Mouse (Mus musculus) neural tube, embryonic 15.5 days (tissue): Measurements from ENCODE around the gene Polr2l. TPM values are rescaled to one million over a fixed set of nuclear protein-coding genes. Genes with fewer than 3 reads are reported as not detected.

Experiments used
- ATAC-seq: fragments of 200-750 bp; cut with Nextera tagmentation; 2 replicates; pipeline ENCODE4 v1.8.0; 2017; ENCODE audit warnings: mild to moderate bottlenecking, moderate TSS enrichment, moderate library complexity; ENCODE audit not compliant: low FRiP score
- H3K27ac ChIP-seq: fragments of 300-500 bp; sonication (generic); replicated peaks from 2 replicates; pipeline ENCODE4 v1.5.1; 2015; ENCODE audit warnings: mild to moderate bottlenecking, inconsistent platforms
- H3K27me3 ChIP-seq: fragments of 300-500 bp; sonication (generic); replicated peaks from 2 replicates; pipeline ENCODE4 v1.6.1; 2015; ENCODE audit warnings: inconsistent platforms
- H3K36me3 ChIP-seq: fragments of 300-500 bp; sonication (generic); 2 replicates; pipeline ENCODE4 v1.6.1; 2015; ENCODE audit warnings: inconsistent platforms
- H3K4me1 ChIP-seq: fragments of 300-500 bp; sonication (generic); 2 replicates; pipeline ENCODE4 v1.6.1; 2015; ENCODE audit warnings: inconsistent platforms
- H3K4me2 ChIP-seq: fragments of 300-500 bp; sonication (generic); 2 replicates; pipeline ENCODE4 v1.6.1; 2015; ENCODE audit warnings: inconsistent platforms, mild to moderate bottlenecking, moderate library complexity
- H3K4me3 ChIP-seq: fragments of 300-500 bp; sonication (generic); replicated peaks from 2 replicates; pipeline ENCODE4 v1.5.1; 2015; ENCODE audit warnings: mild to moderate bottlenecking, inconsistent platforms
- H3K9ac ChIP-seq: fragments of 300-500 bp; sonication (generic); replicated peaks from 2 replicates; pipeline ENCODE4 v1.6.1; 2015; ENCODE audit warnings: mild to moderate bottlenecking, inconsistent platforms
- H3K9me3 ChIP-seq: fragments of 300-500 bp; sonication (generic); replicated peaks from 2 replicates; pipeline ENCODE4 v1.6.1; 2016; ENCODE audit warnings: inconsistent platforms
- WGBS: fragments of 180-500 bp; shearing (Covaris S2); methylation state at CpG from one replicate; pipeline ENCODE4 v1.1.7; 2015; ENCODE audit warnings: mixed read lengths; 5-methylcytosine and 5-hydroxymethylcytosine counted together
- polyA plus RNA-seq: library from polyadenylated mRNA; unstranded; fragments of >200 nt; fragmentation: Nextera tagmentation; extraction: Ambion mirVana; gene quantifications from 2 replicates; pipeline ENCODE4 v1.2.1, GENCODE M21; 2015

Gene Polr2l
- polyA plus RNA-seq, 1 experiment from 2014 or later = 89.8 TPM

GRCm38 (mm10) chr7:141426948-141427730 is 47.8 kb downstream of the Polr2l start:
- ATAC-seq = no peak
- Histone ChIP-seq H3K36me3 (peaks cover 36% of the 10 kb centered on the region), H3K9ac (no peak overlapping the region)

GRCm38 (mm10) chr7:141423811-141424210 is 51.1 kb downstream of the Polr2l start:
- Histone ChIP-seq H3K27me3 (no peaks in the 10 kb centered on the region), H3K27ac (no peak overlapping the region), H3K9me3 (no peaks in the 10 kb centered on the region), H3K4me3 (no peak overlapping the region), H3K36me3 (peaks cover 14% of the 10 kb centered on the region), H3K4me1 (peaks cover 10% of the 10 kb centered on the region), H3K9ac (no peak overlapping the region), H3K4me2 (no peak overlapping the region)
- WGBS = 78% methylated on average over 4 of the region's 4 CpGs
- no peak for ATAC-seq

More at GRCm38 (mm10) chr7:141426948-141427730, 47.8 kb downstream of the Polr2l start:
- H3K27ac ChIP-seq = no peak overlapping the region
- no peak overlapping the region for H3K4me2 ChIP-seq
- no peaks in the 10 kb centered on the region for H3K27me3 ChIP-seq
- H3K4me1 ChIP-seq = peaks cover 26% of the 10 kb centered on the region
- no peak overlapping the region for H3K4me3 ChIP-seq
- WGBS = 89% methylated on average over 12 of the region's 12 CpGs
- no peaks in the 10 kb centered on the region for H3K9me3 ChIP-seq

Other genes with a start within 250 kb of the Polr2l start
- gene Phrf1, start 246.3 kb downstream of the Polr2l start, polyA plus RNA-seq = 54.9 and 60.2 TPM in 2 replicates
- gene Irf7, start 208.7 kb downstream of the Polr2l start, polyA plus RNA-seq = 2.6 and 7.8 TPM in 2 replicates
- 4.2 TPM in 1 of 2 replicates, not detected in the other for gene Cdhr5, start 198.3 kb downstream of the Polr2l start, polyA plus RNA-seq
- 5.4 and 11.0 TPM in 2 replicates for gene Sct, start 196.0 kb downstream of the Polr2l start, polyA plus RNA-seq
- gene Drd4, start 183.1 kb downstream of the Polr2l start, polyA plus RNA-seq = 0.87 and 1.3 TPM in 2 replicates
- gene Deaf1, start 147.4 kb downstream of the Polr2l start, polyA plus RNA-seq = 178 and 200 TPM in 2 replicates
- gene Tmem80, start 147.4 kb downstream of the Polr2l start, polyA plus RNA-seq = 50.5 and 55.8 TPM in 2 replicates
- gene Eps8l2, start 136.3 kb downstream of the Polr2l start, polyA plus RNA-seq = 0.23 and 10.7 TPM in 2 replicates
- 269 and 298 TPM in 2 replicates for gene Taldo1, start 82.9 kb downstream of the Polr2l start, polyA plus RNA-seq
- gene Gatd1, start 61.0 kb downstream of the Polr2l start, polyA plus RNA-seq = 49.3 and 50.4 TPM in 2 replicates
- gene Cend1, start 45.6 kb downstream of the Polr2l start, polyA plus RNA-seq = 185 and 208 TPM in 2 replicates
- 76.7 and 88.8 TPM in 2 replicates for gene Slc25a22, start 37.2 kb downstream of the Polr2l start, polyA plus RNA-seq
- 2.7 and 5.0 TPM in 2 replicates for gene Pidd1, start 31.1 kb downstream of the Polr2l start, polyA plus RNA-seq
- gene Rplp2, start 27.8 kb downstream of the Polr2l start, polyA plus RNA-seq = 743 and 829 TPM in 2 replicates
- 17.2 and 25.7 TPM in 2 replicates for gene Pnpla2, start 19.9 kb downstream of the Polr2l start, polyA plus RNA-seq
- gene Cracr2b, start 14.0 kb downstream of the Polr2l start, polyA plus RNA-seq = 7.1 and 9.6 TPM in 2 replicates
- gene Cd151, start 7.7 kb downstream of the Polr2l start, polyA plus RNA-seq = 23.7 and 25.1 TPM in 2 replicates
- gene Tspan4, start 108 bp upstream of the Polr2l start, polyA plus RNA-seq = 73.0 and 77.3 TPM in 2 replicates
- 50.4 and 54.4 TPM in 2 replicates for gene Chid1, start 64.7 kb upstream of the Polr2l start, polyA plus RNA-seq
- 105 and 109 TPM in 2 replicates for gene Ap2a2, start 87.0 kb upstream of the Polr2l start, polyA plus RNA-seq
- 0.27 and 0.31 TPM in 2 replicates for gene Muc6, start 180.2 kb upstream of the Polr2l start, polyA plus RNA-seq
- gene Muc2, start 215.2 kb upstream of the Polr2l start, polyA plus RNA-seq = 0.29 and 0.35 TPM in 2 replicates